Mouse (Mus musculus) ovary, postnatal 10 days (tissue): ENCODE results near the gene Grip1.

Source experiments
- DNase-seq: peaks from one replicate; pipeline ENCODE4 v3.0.0; 2022; ENCODE audit warnings: low spot score

The Grip1 gene

GRCm38 (mm10) chr10:119839645-119840044, 386.0 kb downstream of the Grip1 start:
- no peak for DNase-seq

GRCm38 (mm10) chr10:119842004-119842403, 388.4 kb downstream of the Grip1 start:
- no peak for DNase-seq

GRCm38 (mm10) chr10:119845705-119846410, 392.2 kb downstream of the Grip1 start:
- DNase-seq, result no peak

GRCm38 (mm10) chr10:119851594-119851993, 398.0 kb downstream of the Grip1 start:
- DNase-seq, result no peak

- no peak for DNase-seq
Observed at GRCm38 (mm10) chr10:119852582-119853135, 399.0 kb downstream of the Grip1 start.

GRCm38 (mm10) chr10:119867726-119868125, 414.1 kb downstream of the Grip1 start:
- no peak for DNase-seq

GRCm38 (mm10) chr10:119868995-119869579, 415.5 kb downstream of the Grip1 start:
- no peak for DNase-seq

- DNase-seq, result no peak
Observed at GRCm38 (mm10) chr10:119876721-119877120, 423.1 kb downstream of the Grip1 start.

GRCm38 (mm10) chr10:119878331-119878730, 424.7 kb downstream of the Grip1 start:
- no peak for DNase-seq

- DNase-seq, result no peak
Observed at GRCm38 (mm10) chr10:119884591-119884990, 431.0 kb downstream of the Grip1 start.

- DNase-seq, result no peak
Observed at GRCm38 (mm10) chr10:119885563-119885962, 431.9 kb downstream of the Grip1 start.

GRCm38 (mm10) chr10:119886681-119887080, 433.1 kb downstream of the Grip1 start:
- DNase-seq, result no peak

- no peak for DNase-seq
Observed at GRCm38 (mm10) chr10:119902754-119903153, 449.1 kb downstream of the Grip1 start.

GRCm38 (mm10) chr10:119906869-119907268, 453.2 kb downstream of the Grip1 start:
- DNase-seq, result no peak

- DNase-seq, result no peak
Observed at GRCm38 (mm10) chr10:119917995-119918394, 464.4 kb downstream of the Grip1 start.

- no peak for DNase-seq
Observed at GRCm38 (mm10) chr10:119927963-119928362, 474.3 kb downstream of the Grip1 start.

- no peak for DNase-seq
Observed at GRCm38 (mm10) chr10:119928921-119929320, 475.3 kb downstream of the Grip1 start.

GRCm38 (mm10) chr10:119932794-119933193, 479.2 kb downstream of the Grip1 start:
- no peak for DNase-seq

- DNase-seq, result no peak
Observed at GRCm38 (mm10) chr10:119933362-119933761, 479.7 kb downstream of the Grip1 start.

- DNase-seq, result no peak
Observed at GRCm38 (mm10) chr10:119935231-119935630, 481.6 kb downstream of the Grip1 start.

GRCm38 (mm10) chr10:119937481-119937880, 483.9 kb downstream of the Grip1 start:
- DNase-seq, result no peak

GRCm38 (mm10) chr10:119943906-119944305, 490.3 kb downstream of the Grip1 start:
- DNase-seq, result no peak

GRCm38 (mm10) chr10:119951460-119951859, 497.8 kb downstream of the Grip1 start:
- DNase-seq, result no peak
